Mouse (Mus musculus): ENCODE data around the gene Xrcc3. TPM values are rescaled to one million over a fixed set of nuclear protein-coding genes. Genes with fewer than 3 reads are reported as not detected.

The Xrcc3 gene
- polyA plus RNA-seq, 1 experiment from 2014 or later, result 6.3 TPM

GRCm38 (mm10) chr12:111832643-111833042 is 19.0 kb upstream of the Xrcc3 start:
- H3K4me1 ChIP-seq (replicated peaks; ENCODE audit: insufficient read depth, low read length), result no peaks in the 10 kb centered on the region

GRCm38 (mm10) chr12:111830375-111830774 is 16.7 kb upstream of the Xrcc3 start:
- no peak for TF ChIP-seq CTCF (IDR thresholded peaks at IDR 0.05; ENCODE audit: low read depth)
- H3K27me3 ChIP-seq (ENCODE audit: insufficient read depth, low read length), result no peaks in the 10 kb centered on the region
- no peak overlapping the region for H3K4me2 ChIP-seq (ENCODE audit: low read length)
- 88% methylated on average over 10 of the region's 10 CpGs for WGBS
- DNase-seq (ENCODE audit: low spot score) (no peak), ATAC-seq (replicated peaks; ENCODE audit: low FRiP score, low read depth) (no peak)
- H3K36me3 ChIP-seq (ENCODE audit: insufficient read depth, low read length), result peaks cover 87% of the 10 kb centered on the region
- no peak overlapping the region for H3K27ac ChIP-seq
- H3K9me3 ChIP-seq (replicated peaks; ENCODE audit: low read length), result no peaks in the 10 kb centered on the region
- no peak overlapping the region for H3K9ac ChIP-seq (ENCODE audit: low read depth, low read length)
- H3K4me3 ChIP-seq (replicated peaks; ENCODE audit: low read depth, low read length), result no peak overlapping the region
- H3K4me1 ChIP-seq (replicated peaks; ENCODE audit: insufficient read depth, low read length), result no peaks in the 10 kb centered on the region

More at GRCm38 (mm10) chr12:111832643-111833042, 19.0 kb upstream of the Xrcc3 start:
- no peak for TF ChIP-seq CTCF (IDR thresholded peaks at IDR 0.05; ENCODE audit: low read depth)
- DNase-seq (ENCODE audit: low spot score) (no peak), ATAC-seq (replicated peaks; ENCODE audit: low FRiP score, low read depth) (no peak)
- Histone ChIP-seq H3K4me3 (replicated peaks; ENCODE audit: low read depth, low read length) (no peak overlapping the region), H3K27me3 (ENCODE audit: insufficient read depth, low read length) (no peaks in the 10 kb centered on the region), H3K27ac (no peak overlapping the region), H3K9me3 (replicated peaks; ENCODE audit: low read length) (no peaks in the 10 kb centered on the region), H3K9ac (ENCODE audit: low read depth, low read length) (no peak overlapping the region), H3K4me2 (ENCODE audit: low read length) (no peak overlapping the region), H3K36me3 (ENCODE audit: insufficient read depth, low read length) (peaks cover 80% of the 10 kb centered on the region)
- WGBS, result 78% methylated on average over 5 of the region's 5 CpGs

- Histone ChIP-seq H3K9ac (ENCODE audit: low read depth, low read length) (no peak overlapping the region), H3K27me3 (ENCODE audit: insufficient read depth, low read length) (no peaks in the 10 kb centered on the region), H3K4me3 (replicated peaks; ENCODE audit: low read depth, low read length) (no peak overlapping the region), H3K4me1 (replicated peaks; ENCODE audit: insufficient read depth, low read length) (no peaks in the 10 kb centered on the region), H3K27ac (no peak overlapping the region), H3K36me3 (ENCODE audit: insufficient read depth, low read length) (peaks cover 90% of the 10 kb centered on the region), H3K4me2 (ENCODE audit: low read length) (no peak overlapping the region), H3K9me3 (replicated peaks; ENCODE audit: low read length) (no peaks in the 10 kb centered on the region)
- TF ChIP-seq CTCF (IDR thresholded peaks at IDR 0.05; ENCODE audit: low read depth), result no peak
- no peak for ATAC-seq (replicated peaks; ENCODE audit: low FRiP score, low read depth)
- WGBS, result 95% methylated on average over 9 of the region's 9 CpGs
- DNase-seq (ENCODE audit: low spot score), result no peak
Observed at GRCm38 (mm10) chr12:111829954-111830353, 16.3 kb upstream of the Xrcc3 start.

GRCm38 (mm10) chr12:111829447-111829846 is 15.8 kb upstream of the Xrcc3 start:
- ATAC-seq (replicated peaks; ENCODE audit: low FRiP score, low read depth) (no peak), DNase-seq (ENCODE audit: low spot score) (no peak)
- no peak overlapping the region for H3K4me3 ChIP-seq (replicated peaks; ENCODE audit: low read depth, low read length)
- no peak overlapping the region for H3K4me2 ChIP-seq (ENCODE audit: low read length)
- TF ChIP-seq CTCF (IDR thresholded peaks at IDR 0.05; ENCODE audit: low read depth), result no peak
- no peaks in the 10 kb centered on the region for H3K27me3 ChIP-seq (ENCODE audit: insufficient read depth, low read length)
- H3K9ac ChIP-seq (ENCODE audit: low read depth, low read length), result 0 out of 2 replicates have a peak overlapping the region, but pooled peaks have one; percentile 18
- H3K27ac ChIP-seq, result no peak overlapping the region
- peaks cover 91% of the 10 kb centered on the region for H3K36me3 ChIP-seq (ENCODE audit: insufficient read depth, low read length)
- no peaks in the 10 kb centered on the region for H3K9me3 ChIP-seq (replicated peaks; ENCODE audit: low read length)
- H3K4me1 ChIP-seq (replicated peaks; ENCODE audit: insufficient read depth, low read length), result no peaks in the 10 kb centered on the region
- WGBS, result 85% methylated on average over 5 of the region's 5 CpGs

GRCm38 (mm10) chr12:111827556-111827955 is 13.9 kb upstream of the Xrcc3 start:
- Histone ChIP-seq H3K36me3 (ENCODE audit: insufficient read depth, low read length) (peaks cover 89% of the 10 kb centered on the region), H3K4me1 (replicated peaks; ENCODE audit: insufficient read depth, low read length) (no peaks in the 10 kb centered on the region), H3K4me3 (replicated peaks; ENCODE audit: low read depth, low read length) (no peak overlapping the region), H3K4me2 (ENCODE audit: low read length) (no peak overlapping the region), H3K9me3 (replicated peaks; ENCODE audit: low read length) (no peaks in the 10 kb centered on the region), H3K27me3 (ENCODE audit: insufficient read depth, low read length) (no peaks in the 10 kb centered on the region), H3K27ac (no peak overlapping the region), H3K9ac (ENCODE audit: low read depth, low read length) (no peak overlapping the region)
- 87% methylated on average over 12 of the region's 12 CpGs for WGBS
- no peak for TF ChIP-seq CTCF (IDR thresholded peaks at IDR 0.05; ENCODE audit: low read depth)
- ATAC-seq (replicated peaks; ENCODE audit: low FRiP score, low read depth) (no peak), DNase-seq (ENCODE audit: low spot score) (no peak)

GRCm38 (mm10) chr12:111821931-111822330 is 8.3 kb upstream of the Xrcc3 start:
- TF ChIP-seq CTCF (IDR thresholded peaks at IDR 0.05; ENCODE audit: low read depth), result no peak
- Histone ChIP-seq H3K9ac (ENCODE audit: low read depth, low read length) (no peak overlapping the region), H3K27ac (no peak overlapping the region), H3K9me3 (replicated peaks; ENCODE audit: low read length) (no peaks in the 10 kb centered on the region), H3K4me3 (replicated peaks; ENCODE audit: low read depth, low read length) (no peak overlapping the region), H3K36me3 (ENCODE audit: insufficient read depth, low read length) (peaks cover 40% of the 10 kb centered on the region), H3K4me2 (ENCODE audit: low read length) (no peak overlapping the region), H3K27me3 (ENCODE audit: insufficient read depth, low read length) (no peaks in the 10 kb centered on the region), H3K4me1 (replicated peaks; ENCODE audit: insufficient read depth, low read length) (peaks cover 3% of the 10 kb centered on the region)
- ATAC-seq (replicated peaks; ENCODE audit: low FRiP score, low read depth), result no peak
- 62% methylated on average over 4 of the region's 4 CpGs for WGBS
- no peak for DNase-seq (ENCODE audit: low spot score)

GRCm38 (mm10) chr12:111820708-111821107 is 7.0 kb upstream of the Xrcc3 start:
- no peak for DNase-seq (ENCODE audit: low spot score)
- Histone ChIP-seq H3K4me3 (replicated peaks; ENCODE audit: low read depth, low read length) (no peak overlapping the region), H3K4me1 (replicated peaks; ENCODE audit: insufficient read depth, low read length) (peaks cover 15% of the 10 kb centered on the region), H3K9ac (ENCODE audit: low read depth, low read length) (no peak overlapping the region), H3K4me2 (ENCODE audit: low read length) (no peak overlapping the region), H3K27me3 (ENCODE audit: insufficient read depth, low read length) (no peaks in the 10 kb centered on the region), H3K27ac (no peak overlapping the region), H3K36me3 (ENCODE audit: insufficient read depth, low read length) (peaks cover 29% of the 10 kb centered on the region), H3K9me3 (replicated peaks; ENCODE audit: low read length) (no peaks in the 10 kb centered on the region)
- no peak for ATAC-seq (replicated peaks; ENCODE audit: low FRiP score, low read depth)
- TF ChIP-seq CTCF (IDR thresholded peaks at IDR 0.05; ENCODE audit: low read depth), result no peak
- WGBS, result 62% methylated on average over 7 of the region's 7 CpGs

Data from kidney, postnatal 0 days (tissue).